Mouse (Mus musculus) heart, embryonic 12.5 days (tissue): ENCODE results near the gene Socs7. TPM values are rescaled to one million over a fixed set of nuclear protein-coding genes. Genes with fewer than 3 reads are reported as not detected.
"Not testable (repeated sequence)": the region's sequence is repeated elsewhere in the genome, so short reads cannot be mapped to it uniquely, and the experiment has no call there.

Experiments used
- ATAC-seq: fragments of 200-750 bp; cut with Nextera tagmentation; 2 replicates; pipeline ENCODE4 v1.8.0; 2017; ENCODE audit warnings: moderate TSS enrichment, moderate library complexity; ENCODE audit not compliant: insufficient number of reproducible peaks, low FRiP score
- H3K27ac ChIP-seq: fragments of 300-500 bp; sonication (generic); 2 replicates; pipeline ENCODE4 v1.5.1; 2016; ENCODE audit warnings: mild to moderate bottlenecking, moderate library complexity; ENCODE audit not compliant: poor library complexity, severe bottlenecking
- H3K27me3 ChIP-seq: fragments of 300-500 bp; sonication (generic); replicated peaks from 2 replicates; pipeline ENCODE4 v1.6.1; 2016; ENCODE audit warnings: mild to moderate bottlenecking, moderate library complexity
- H3K36me3 ChIP-seq: fragments of 300-500 bp; sonication (generic); 2 replicates; pipeline ENCODE4 v1.6.1; 2016; ENCODE audit warnings: mild to moderate bottlenecking, moderate library complexity
- H3K4me1 ChIP-seq: fragments of 300-500 bp; sonication (generic); replicated peaks from 2 replicates; pipeline ENCODE4 v1.6.1; 2016; ENCODE audit warnings: mild to moderate bottlenecking
- H3K4me2 ChIP-seq: fragments of 300-500 bp; sonication (generic); 2 replicates; pipeline ENCODE4 v1.6.1; 2016; ENCODE audit warnings: mild to moderate bottlenecking, moderate library complexity
- H3K4me3 ChIP-seq: fragments of 300-500 bp; sonication (generic); 2 replicates; pipeline ENCODE4 v1.5.1; 2016; ENCODE audit warnings: mild to moderate bottlenecking
- H3K9ac ChIP-seq: fragments of 300-500 bp; sonication (generic); 2 replicates; pipeline ENCODE4 v1.6.1; 2016; ENCODE audit warnings: mild to moderate bottlenecking, moderate library complexity
- H3K9me3 ChIP-seq: fragments of 300-500 bp; sonication (generic); replicated peaks from 2 replicates; pipeline ENCODE4 v1.6.1; 2016; ENCODE audit warnings: mild to moderate bottlenecking, moderate library complexity
- WGBS: fragments of 180-500 bp; shearing (Covaris S2); methylation state at CpG from one replicate; pipeline ENCODE4 v1.1.7; 2016; 5-methylcytosine and 5-hydroxymethylcytosine counted together
- polyA plus RNA-seq: library from polyadenylated mRNA; unstranded; fragments of >200 nt; fragmentation: Nextera tagmentation; extraction: Ambion mirVana; gene quantifications from 2 replicates; pipeline ENCODE4 v1.2.1, GENCODE M21; 2016

Gene Socs7
- polyA plus RNA-seq = 5.4 and 6.0 TPM in 2 replicates

DNA sequence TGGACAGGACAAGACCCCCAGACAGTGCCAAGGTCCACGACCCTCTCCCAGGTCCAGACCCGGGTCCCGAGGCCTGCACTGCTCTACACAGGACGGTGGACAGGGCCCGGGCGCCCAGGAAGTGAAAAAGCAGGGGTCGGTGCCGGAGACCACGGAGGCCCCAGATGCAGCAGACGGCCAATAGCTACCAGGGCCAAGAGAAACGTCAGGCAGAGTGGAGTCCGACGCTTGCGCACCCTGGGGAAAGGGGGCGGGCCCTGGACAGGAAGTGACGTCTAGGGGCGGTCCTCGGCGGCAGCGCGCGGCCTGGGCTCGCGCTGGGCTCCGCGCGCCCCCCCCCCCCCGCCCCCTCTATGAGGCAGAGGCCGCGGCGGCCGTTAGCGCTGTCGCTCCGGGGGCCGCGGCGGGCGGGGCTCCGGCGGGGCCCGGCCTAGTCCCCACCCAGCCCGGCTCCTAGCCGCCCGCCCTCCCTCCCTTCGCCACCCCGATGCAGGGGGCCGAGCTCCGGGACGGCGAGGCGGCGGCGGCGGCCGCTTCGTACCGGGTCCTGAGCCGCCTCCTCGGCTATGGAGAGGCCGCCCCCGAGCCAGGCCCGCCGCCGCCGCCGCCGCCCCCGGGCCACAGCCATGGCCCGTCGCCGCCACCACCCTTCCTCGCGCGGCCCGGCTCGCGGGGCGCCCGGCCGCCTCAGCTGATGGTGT lies at the start of gene Socs7:
TSS of gene Socs7 (plus strand) at position 604 of the 701 bp plus-strand sequence.
- H3K27me3 ChIP-seq = no peaks in the 10 kb centered on the region
- peak within 1 kb of the TSS; percentile 92 for H3K4me2 ChIP-seq
- H3K9ac ChIP-seq = peak within 1 kb of the TSS; percentile 99
- H3K27ac ChIP-seq = peak within 1 kb of the TSS; percentile 96
- ATAC-seq = peak; percentile 95
- H3K9me3 ChIP-seq = no peaks in the 10 kb centered on the region
- WGBS = under 1% methylated on average over 22 of the region's 81 CpGs
- H3K36me3 ChIP-seq = no peaks in the 10 kb centered on the region
- peaks cover 19% of the 10 kb centered on the region for H3K4me1 ChIP-seq
- peak within 1 kb of the TSS; percentile 93 for H3K4me3 ChIP-seq

DNA sequence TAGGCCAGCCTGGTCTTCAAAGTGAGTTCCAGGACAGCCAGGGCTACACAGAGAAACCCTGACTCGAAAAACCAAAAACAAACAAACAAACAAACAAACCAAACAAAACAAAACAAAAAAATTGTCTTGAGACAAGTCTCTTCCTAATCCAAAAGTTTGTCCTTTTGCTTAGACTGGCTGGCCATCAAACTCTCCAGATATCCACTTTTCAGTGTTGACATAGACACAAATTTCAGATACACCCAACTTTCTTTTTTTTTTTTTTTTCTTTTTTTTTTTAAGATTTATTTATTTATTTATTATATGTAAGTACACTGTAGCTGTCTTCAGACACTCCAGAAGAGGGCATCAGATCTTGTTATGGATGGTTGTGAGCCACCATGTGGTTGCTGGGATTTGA lies 49.5 kb upstream of the Socs7 start:
- H3K9ac ChIP-seq, H3K27me3 ChIP-seq, H3K4me3 ChIP-seq, H3K27ac ChIP-seq, H3K36me3 ChIP-seq, H3K9me3 ChIP-seq, H3K4me2 ChIP-seq, ATAC-seq: not testable (repeated sequence)
- H3K4me1 ChIP-seq = peaks cover 19% of the 10 kb centered on the region
- 60% methylated on average over 1 of the region's 1 CpGs for WGBS

DNA sequence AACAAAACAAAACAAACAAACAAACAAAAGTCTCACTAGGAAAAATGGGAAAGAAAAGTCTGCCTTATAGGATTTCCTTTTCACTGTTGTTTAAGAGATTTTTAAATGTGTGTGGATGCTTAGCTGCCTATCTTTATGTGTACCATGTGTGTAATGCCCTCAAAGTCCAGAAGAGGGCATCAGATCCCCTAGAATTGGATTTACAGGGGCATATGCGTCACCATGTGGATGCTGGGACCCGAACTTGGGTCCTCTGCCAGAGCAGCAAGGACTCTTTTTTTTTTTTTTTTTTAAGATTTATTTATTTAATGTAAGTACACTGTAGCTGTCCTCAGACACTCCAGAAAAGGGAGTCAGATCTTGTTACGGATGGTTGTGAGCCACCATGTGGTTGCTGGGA lies 48.2 kb upstream of the Socs7 start:
- Histone ChIP-seq H3K27ac (no peak overlapping the region), H3K4me3 (no peak overlapping the region), H3K9me3 (no peaks in the 10 kb centered on the region), H3K36me3 (peaks cover 7% of the 10 kb centered on the region), H3K4me1 (peaks cover 19% of the 10 kb centered on the region), H3K4me2 (no peak overlapping the region), H3K9ac (no peak overlapping the region), H3K27me3 (no peaks in the 10 kb centered on the region)
- WGBS = 90% methylated on average over 3 of the region's 3 CpGs
- ATAC-seq = no peak

DNA sequence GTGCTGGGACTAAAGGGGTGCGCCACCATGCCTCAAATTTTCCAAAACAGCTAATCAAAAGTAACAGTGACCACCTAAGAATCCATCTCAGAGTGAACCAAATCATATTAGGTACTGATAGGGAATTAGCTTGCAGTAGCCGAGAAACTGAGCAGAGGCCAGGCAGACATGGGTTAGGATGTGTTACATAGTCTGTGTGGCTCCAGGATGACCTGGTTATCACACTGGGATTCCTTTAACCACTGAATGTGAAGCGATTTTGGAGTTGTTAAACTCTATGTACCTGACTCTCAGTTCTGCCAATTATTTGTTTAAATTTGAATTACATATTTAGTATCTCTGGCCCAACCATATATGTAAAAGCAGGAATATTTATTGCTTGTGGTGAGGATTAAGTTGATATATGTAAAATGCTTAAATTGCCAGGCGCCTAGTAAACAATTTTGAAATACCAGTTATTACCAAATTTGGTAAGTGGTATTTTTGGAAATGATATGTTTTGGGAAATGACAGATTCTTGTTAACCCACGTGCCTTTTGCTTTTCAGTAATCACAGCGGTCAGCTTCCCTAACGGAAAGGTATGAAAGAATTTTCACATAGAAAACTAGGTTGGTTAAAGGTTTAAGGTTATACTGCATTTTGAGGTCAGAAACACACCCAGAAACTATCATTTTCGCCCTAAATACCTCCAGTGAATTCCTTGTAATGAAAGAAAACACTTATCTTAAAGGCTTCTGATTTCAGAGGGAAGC lies 47.4 kb upstream of the Socs7 start:
- no peaks in the 10 kb centered on the region for H3K27me3 ChIP-seq
- H3K9me3 ChIP-seq = no peaks in the 10 kb centered on the region
- peak overlapping the region; percentile 68 for H3K4me3 ChIP-seq
- no peak overlapping the region for H3K9ac ChIP-seq
- peak overlapping the region; percentile 60 for H3K4me2 ChIP-seq
- H3K36me3 ChIP-seq = peaks cover 7% of the 10 kb centered on the region
- H3K4me1 ChIP-seq = peaks cover 13% of the 10 kb centered on the region
- WGBS = 43% methylated on average over 8 of the region's 8 CpGs
- 0 out of 2 replicates have a peak overlapping the region, but pooled peaks have one; percentile 27 for H3K27ac ChIP-seq
- no peak for ATAC-seq

DNA sequence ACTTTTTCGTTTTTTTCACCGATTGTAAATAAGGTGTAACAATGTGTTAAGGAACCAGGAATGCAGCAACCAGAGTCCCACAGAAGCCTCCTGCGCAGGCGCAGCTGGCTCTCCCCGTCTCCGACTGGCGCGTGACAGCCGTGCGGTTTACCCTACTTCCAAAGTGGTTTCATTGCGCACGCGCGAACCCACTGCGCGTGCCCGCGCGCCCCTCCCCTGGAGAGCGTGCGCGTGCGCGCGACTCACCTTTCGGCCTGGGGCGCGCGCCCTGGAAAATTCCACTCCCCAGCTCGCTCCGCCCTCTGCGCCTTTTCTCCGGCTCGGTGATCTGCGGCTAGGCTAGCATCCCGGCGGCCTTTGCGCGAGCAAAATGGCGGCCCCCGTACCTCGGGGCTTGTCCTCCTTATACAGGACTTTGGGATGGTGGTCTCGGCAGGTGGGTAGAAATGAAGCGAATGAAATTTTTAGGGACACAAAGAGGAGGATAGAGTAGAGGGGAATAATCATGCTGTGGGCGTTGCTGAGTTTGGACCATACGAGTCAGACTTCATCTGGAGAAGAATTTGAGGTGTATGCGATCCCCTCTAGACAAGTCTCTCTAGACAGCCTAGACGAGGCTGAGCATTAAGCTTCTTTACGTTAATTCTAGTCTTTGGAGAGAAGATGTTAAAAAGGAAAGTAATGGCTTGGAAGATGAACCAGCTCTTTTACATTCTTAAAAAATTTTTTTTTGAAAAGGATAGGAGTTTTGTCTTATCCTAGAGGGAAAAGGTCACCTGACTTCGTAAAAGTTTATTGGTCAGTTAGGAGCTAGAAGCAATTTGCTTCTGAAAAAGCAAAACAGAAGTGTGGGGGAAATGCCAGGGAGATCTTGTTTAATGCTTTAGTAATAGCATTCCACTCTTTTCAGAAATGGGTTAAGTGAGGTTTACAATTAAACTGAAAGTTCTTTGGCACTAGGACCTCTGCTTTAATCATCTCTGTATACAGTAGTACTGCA lies 46.5 kb upstream of the Socs7 start, which contains the start of gene Mrpl45:
TSS of gene Mrpl45 (plus strand) at position 213 of the 1,000 bp plus-strand sequence.
- H3K9ac ChIP-seq = peak within 1 kb of the TSS; percentile 68
- no peaks in the 10 kb centered on the region for H3K9me3 ChIP-seq
- peak within 1 kb of the TSS; percentile 68 for H3K4me3 ChIP-seq
- ATAC-seq = peak; percentile 95
- peak within 1 kb of the TSS; percentile 60 for H3K4me2 ChIP-seq
- H3K27ac ChIP-seq = peak within 1 kb of the TSS; percentile 66; the same call in 1 of the 2 replicates
- under 1% methylated on average over 50 of the region's 50 CpGs for WGBS
- H3K4me1 ChIP-seq = peaks cover 8% of the 10 kb centered on the region
- H3K27me3 ChIP-seq = no peaks in the 10 kb centered on the region
- H3K36me3 ChIP-seq = peaks cover 7% of the 10 kb centered on the region

DNA sequence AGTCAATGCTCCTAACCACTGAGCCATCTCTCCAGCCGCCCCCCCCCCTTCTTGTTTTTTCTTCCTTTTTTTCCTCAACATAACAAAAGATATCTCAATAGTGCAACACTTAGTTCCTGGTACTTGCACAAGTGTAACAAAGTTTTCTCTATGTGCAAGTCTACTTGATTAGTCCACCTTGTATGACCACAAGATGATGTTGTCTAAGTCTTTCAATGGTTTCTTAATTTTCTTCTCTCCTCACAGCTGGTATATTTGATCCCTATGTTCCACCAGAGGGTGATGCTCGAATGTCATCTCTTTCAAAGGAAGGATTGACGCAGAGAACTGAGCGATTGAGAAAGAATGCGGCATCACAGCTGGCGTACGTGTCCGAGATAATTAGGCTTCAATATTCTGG lies 41.2 kb upstream of the Socs7 start:
- no peak overlapping the region for H3K27ac ChIP-seq
- H3K4me1 ChIP-seq = no peaks in the 10 kb centered on the region
- no peak for ATAC-seq
- no peak overlapping the region for H3K4me2 ChIP-seq
- H3K36me3 ChIP-seq = peaks cover 51% of the 10 kb centered on the region
- 98% methylated on average over 8 of the region's 8 CpGs for WGBS
- H3K4me3 ChIP-seq = no peak overlapping the region
- no peak overlapping the region for H3K9ac ChIP-seq
- H3K9me3 ChIP-seq = no peaks in the 10 kb centered on the region
- no peaks in the 10 kb centered on the region for H3K27me3 ChIP-seq

DNA sequence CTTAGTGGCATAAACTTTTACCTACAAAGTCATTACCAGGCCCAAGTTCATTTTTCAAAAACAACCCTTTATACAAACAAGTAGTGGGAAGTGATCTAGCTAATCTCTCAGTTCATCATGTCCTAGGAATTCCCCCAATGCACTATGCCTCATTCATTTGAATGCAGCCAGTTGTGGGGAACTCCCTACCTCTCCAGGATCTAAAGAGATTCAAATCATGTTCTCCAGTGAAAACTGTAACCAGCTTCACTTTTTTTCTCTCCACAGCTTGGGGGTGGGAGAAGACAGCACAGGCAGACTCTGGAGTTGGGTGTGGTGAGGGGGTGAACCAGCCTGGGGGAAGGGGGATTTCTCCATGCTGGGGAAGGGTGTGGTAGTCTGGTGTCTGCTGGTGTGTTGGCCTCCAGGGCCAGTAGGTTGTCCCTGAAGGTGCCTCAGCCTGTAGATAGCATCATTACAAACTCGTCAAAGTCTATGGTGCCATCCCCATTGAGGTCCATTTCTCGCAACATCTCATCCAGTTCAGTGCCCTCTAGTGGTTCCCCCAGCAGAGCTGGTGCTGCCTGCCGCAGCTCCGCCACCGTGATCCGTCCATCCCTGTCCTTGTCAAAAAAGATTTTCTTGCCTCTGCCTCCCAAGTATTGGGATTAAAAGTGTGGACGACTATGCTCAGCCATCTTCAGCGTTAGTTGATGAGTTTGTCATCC lies 40.3 kb upstream of the Socs7 start:
- peaks cover 59% of the 10 kb centered on the region for H3K36me3 ChIP-seq
- 81% methylated on average over 8 of the region's 8 CpGs for WGBS
- H3K4me2 ChIP-seq, H3K9me3 ChIP-seq, H3K9ac ChIP-seq, H3K27ac ChIP-seq, H3K27me3 ChIP-seq, ATAC-seq, H3K4me1 ChIP-seq, H3K4me3 ChIP-seq: not testable (repeated sequence)

DNA sequence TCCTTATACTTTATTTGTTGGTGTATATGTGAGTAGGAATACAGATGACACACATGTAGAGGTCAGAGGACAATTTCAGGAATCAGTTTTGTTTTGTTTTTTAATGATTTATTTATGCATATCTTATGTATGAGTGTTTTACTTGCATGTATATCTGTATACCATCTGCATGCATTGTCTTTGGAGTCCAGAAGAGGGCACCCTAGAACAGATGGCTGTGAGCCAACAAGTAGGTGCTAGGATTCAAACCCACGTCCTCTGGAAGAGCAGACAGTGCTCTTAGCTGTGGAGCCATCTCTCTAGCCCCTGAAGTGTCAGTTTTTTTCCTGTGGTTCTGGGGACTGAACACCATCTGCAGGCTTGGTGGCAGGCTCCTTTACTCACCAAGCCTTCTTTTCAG lies 37.1 kb upstream of the Socs7 start:
- H3K9ac ChIP-seq = no peak overlapping the region
- H3K4me1 ChIP-seq = no peaks in the 10 kb centered on the region
- peaks cover 82% of the 10 kb centered on the region for H3K36me3 ChIP-seq
- H3K4me3 ChIP-seq = no peak overlapping the region
- WGBS = 72% methylated on average over 1 of the region's 1 CpGs
- H3K27ac ChIP-seq = no peak overlapping the region
- H3K9me3 ChIP-seq = no peaks in the 10 kb centered on the region
- no peak for ATAC-seq
- H3K27me3 ChIP-seq = no peaks in the 10 kb centered on the region
- no peak overlapping the region for H3K4me2 ChIP-seq

DNA sequence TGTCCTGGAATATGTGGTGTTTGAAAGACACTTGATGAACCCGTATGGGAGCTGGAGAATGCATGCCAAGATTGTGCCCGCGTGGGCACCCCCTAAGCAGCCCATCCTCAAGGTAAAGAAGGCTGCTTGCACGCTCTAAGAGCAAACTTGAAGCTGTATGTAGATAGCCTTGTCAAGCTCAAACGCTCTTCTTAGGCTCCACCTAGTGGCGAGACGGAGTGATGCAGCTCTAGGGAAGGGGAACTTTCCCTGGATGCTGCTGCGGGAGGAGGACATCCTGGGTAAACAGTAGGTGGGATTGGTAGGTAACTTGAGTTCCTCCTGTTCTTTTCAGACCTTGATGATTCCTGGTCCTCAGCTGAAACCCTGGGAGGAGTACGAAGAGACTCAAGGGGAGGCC lies 34.2 kb upstream of the Socs7 start:
- Histone ChIP-seq H3K4me1 (no peaks in the 10 kb centered on the region), H3K27me3 (no peaks in the 10 kb centered on the region), H3K9ac (no peak overlapping the region), H3K27ac (no peak overlapping the region), H3K4me2 (no peak overlapping the region), H3K4me3 (no peak overlapping the region), H3K36me3 (peaks cover 65% of the 10 kb centered on the region), H3K9me3 (no peaks in the 10 kb centered on the region)
- no peak for ATAC-seq
- 24% methylated on average over 9 of the region's 9 CpGs for WGBS

DNA sequence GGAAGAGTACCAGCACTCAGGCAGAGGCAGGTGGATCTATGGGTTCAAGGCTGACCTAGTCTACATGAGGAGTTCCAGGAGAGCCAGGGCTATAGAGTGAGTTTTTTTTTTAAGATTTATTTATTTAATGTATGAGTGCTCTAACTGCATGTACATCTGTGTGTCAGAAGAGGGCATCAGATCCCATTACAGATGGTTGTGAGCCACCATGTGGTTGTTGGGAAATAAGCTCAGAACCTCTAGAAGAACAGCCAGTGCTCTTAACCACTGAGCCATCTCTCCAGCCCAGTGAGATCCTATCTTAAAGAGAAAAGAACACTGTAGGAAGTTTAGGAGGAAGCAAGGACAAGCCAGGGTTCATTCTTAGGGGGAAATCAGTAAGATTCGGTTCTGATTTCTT lies 32.0 kb upstream of the Socs7 start:
- ATAC-seq = no peak
- H3K36me3 ChIP-seq = peaks cover 47% of the 10 kb centered on the region

More for the DNA sequence above, 32.0 kb upstream of the Socs7 start:
- H3K4me3 ChIP-seq = no peak overlapping the region
- H3K4me1 ChIP-seq = no peaks in the 10 kb centered on the region
- no peaks in the 10 kb centered on the region for H3K9me3 ChIP-seq
- H3K27ac ChIP-seq = no peak overlapping the region
- peaks cover 7% of the 10 kb centered on the region for H3K27me3 ChIP-seq
- H3K4me2 ChIP-seq = no peak overlapping the region
- no peak overlapping the region for H3K9ac ChIP-seq
- 100% methylated on average over 1 of the region's 1 CpGs for WGBS
